Mouse (Mus musculus): Measurements from ENCODE around the gene Duox1.

DNA sequence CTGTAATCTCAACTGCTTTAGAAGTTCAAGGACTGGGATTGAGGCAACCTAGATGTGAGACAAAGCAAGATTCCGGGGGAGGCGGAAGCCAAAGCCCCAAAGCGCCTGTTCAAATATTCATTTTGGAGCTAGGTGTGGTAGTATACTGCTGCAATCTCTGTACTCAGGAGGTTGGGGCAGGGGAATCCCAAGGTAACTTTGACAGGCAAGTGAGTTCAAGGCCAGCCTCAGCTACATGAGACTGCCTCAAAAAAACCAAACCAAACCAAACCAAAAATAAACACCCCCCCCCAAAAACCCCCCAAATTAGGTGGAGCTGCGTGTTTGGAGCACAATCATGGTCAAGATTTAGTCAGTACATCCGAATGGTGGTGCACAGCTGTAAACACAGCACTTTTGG is 58.5 kb downstream of the Duox1 start:
- TF ChIP-seq POLR2A (IDR thresholded peaks at IDR 0.05; ENCODE audit: borderline replicate concordance, low read depth, low read length) (no peak), CTCF (IDR thresholded peaks at IDR 0.05; ENCODE audit: low read depth, low read length) (no peak)
